Mouse (Mus musculus): ENCODE data around the gene Atp5g3. TPM values are rescaled to one million over a fixed set of nuclear protein-coding genes. Genes with fewer than 3 reads are reported as not detected.

Gene Atp5g3
- polyA plus RNA-seq (2015; fragmentation: Nextera tagmentation; extraction: Ambion mirVana): 1,076 and 1,094 TPM in 2 replicates

DNA sequence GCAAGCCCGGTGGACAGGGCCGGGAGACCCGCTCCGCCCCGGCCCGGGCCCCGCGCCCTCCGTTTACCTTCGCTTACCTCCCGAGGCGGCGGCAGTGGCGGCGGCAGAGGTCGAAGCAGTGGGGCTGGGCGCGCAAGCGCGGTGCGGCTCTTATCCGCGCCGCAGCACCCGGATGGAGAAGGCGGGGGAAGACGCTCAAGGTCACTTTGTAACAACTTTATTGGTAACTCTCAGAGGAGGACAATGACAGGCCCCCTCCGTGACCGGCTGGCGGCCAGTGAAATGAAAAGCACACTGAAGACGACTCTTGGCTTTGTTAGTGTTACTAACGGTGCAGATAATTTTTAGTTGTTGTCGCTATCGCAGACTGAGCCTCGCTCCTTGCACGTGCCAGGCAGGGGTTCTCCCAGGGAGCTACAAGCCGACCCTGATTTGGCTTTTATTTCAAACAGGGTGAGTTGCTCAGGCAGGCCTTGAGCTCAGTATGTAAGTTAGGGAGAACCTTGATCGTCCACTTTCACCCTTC is at the start of gene Atp5g3:
Gene Atp5g3 (minus strand): TSS at position 152 of the 526 bp plus-strand sequence.
- Histone ChIP-seq H3K9me3 (ENCODE audit: control insufficient read depth, low read length) (no peaks in the 10 kb centered on the region), H3K4me2 (ENCODE audit: low read depth, low read length) (peak within 1 kb of the TSS; percentile 85), H3K9ac (ENCODE audit: low read length) (peak within 1 kb of the TSS; percentile 99), H3K4me3 (ENCODE audit: low read length) (peak within 1 kb of the TSS; percentile 72), H3K36me3 (ENCODE audit: control insufficient read depth, insufficient read depth, low read length) (peaks cover 28% of the 10 kb centered on the region), H3K4me1 (replicated peaks; ENCODE audit: control insufficient read depth, insufficient read depth, low read length) (peaks cover 5% of the 10 kb centered on the region), H3K27me3 (ENCODE audit: control insufficient read depth, insufficient read depth, low read depth, low read length) (no peaks in the 10 kb centered on the region), H3K27ac (ENCODE audit: low read length) (peak within 1 kb of the TSS; percentile 87)
- WGBS: under 1% methylated on average over 38 of the region's 38 CpGs
- ATAC-seq (ENCODE audit: low read depth): peak; percentile 98

DNA sequence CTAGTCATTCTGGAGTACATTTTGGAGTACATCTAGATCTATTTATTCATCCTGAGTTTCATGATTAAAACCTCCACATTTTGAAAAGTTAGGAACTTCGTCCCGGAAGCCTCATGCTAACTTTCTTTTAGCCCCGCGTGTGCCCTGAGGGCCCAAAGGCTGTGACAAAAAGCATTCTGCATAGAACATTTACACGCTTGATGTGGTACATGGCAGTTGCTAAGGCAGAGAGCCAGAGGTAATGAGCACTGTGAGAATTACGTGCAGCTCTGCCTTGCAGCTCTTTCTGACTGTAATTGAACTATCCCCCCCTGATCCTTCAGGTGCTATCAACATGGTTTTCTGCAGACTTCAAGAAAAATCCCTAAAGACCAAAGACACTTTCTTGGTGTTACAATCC is 47.2 kb upstream of the Atp5g3 start:
- no peak for ATAC-seq (ENCODE audit: low read depth)
- no peak overlapping the region for H3K27ac ChIP-seq (ENCODE audit: low read length)
- 89% methylated on average over 6 of the region's 6 CpGs for WGBS
- no peaks in the 10 kb centered on the region for H3K36me3 ChIP-seq (ENCODE audit: control insufficient read depth, insufficient read depth, low read length)
- no peaks in the 10 kb centered on the region for H3K4me1 ChIP-seq (replicated peaks; ENCODE audit: control insufficient read depth, insufficient read depth, low read length)
- no peaks in the 10 kb centered on the region for H3K27me3 ChIP-seq (ENCODE audit: control insufficient read depth, insufficient read depth, low read depth, low read length)
- no peak overlapping the region for H3K9ac ChIP-seq (ENCODE audit: low read length)
- H3K4me2 ChIP-seq (ENCODE audit: low read depth, low read length): no peak overlapping the region
- no peak overlapping the region for H3K4me3 ChIP-seq (ENCODE audit: low read length)
- H3K9me3 ChIP-seq (ENCODE audit: control insufficient read depth, low read length): no peaks in the 10 kb centered on the region

GRCm38 (mm10) chr2:73953612-73954011 is 42.5 kb upstream of the Atp5g3 start:
- H3K9me3 ChIP-seq (ENCODE audit: control insufficient read depth, low read length): no peaks in the 10 kb centered on the region
- H3K36me3 ChIP-seq (ENCODE audit: control insufficient read depth, insufficient read depth, low read length): no peaks in the 10 kb centered on the region
- no peak overlapping the region for H3K9ac ChIP-seq (ENCODE audit: low read length)
- H3K27me3 ChIP-seq (ENCODE audit: control insufficient read depth, insufficient read depth, low read depth, low read length): no peaks in the 10 kb centered on the region
- no peak overlapping the region for H3K4me2 ChIP-seq (ENCODE audit: low read depth, low read length)
- no peaks in the 10 kb centered on the region for H3K4me1 ChIP-seq (replicated peaks; ENCODE audit: control insufficient read depth, insufficient read depth, low read length)
- H3K4me3 ChIP-seq (ENCODE audit: low read length): no peak overlapping the region
- no peak for ATAC-seq (ENCODE audit: low read depth)
- H3K27ac ChIP-seq (ENCODE audit: low read length): no peak overlapping the region
- 90% methylated on average over 1 of the region's 1 CpGs for WGBS

GRCm38 (mm10) chr2:73952597-73953219 is 41.6 kb upstream of the Atp5g3 start:
- Histone ChIP-seq H3K4me3 (ENCODE audit: low read length) (no peak overlapping the region), H3K9ac (ENCODE audit: low read length) (no peak overlapping the region), H3K9me3 (ENCODE audit: control insufficient read depth, low read length) (no peaks in the 10 kb centered on the region), H3K27ac (ENCODE audit: low read length) (no peak overlapping the region), H3K36me3 (ENCODE audit: control insufficient read depth, insufficient read depth, low read length) (no peaks in the 10 kb centered on the region), H3K4me2 (ENCODE audit: low read depth, low read length) (no peak overlapping the region), H3K4me1 (replicated peaks; ENCODE audit: control insufficient read depth, insufficient read depth, low read length) (no peaks in the 10 kb centered on the region), H3K27me3 (ENCODE audit: control insufficient read depth, insufficient read depth, low read depth, low read length) (no peaks in the 10 kb centered on the region)
- WGBS: 36% methylated on average over 8 of the region's 8 CpGs
- no peak for ATAC-seq (ENCODE audit: low read depth)

DNA sequence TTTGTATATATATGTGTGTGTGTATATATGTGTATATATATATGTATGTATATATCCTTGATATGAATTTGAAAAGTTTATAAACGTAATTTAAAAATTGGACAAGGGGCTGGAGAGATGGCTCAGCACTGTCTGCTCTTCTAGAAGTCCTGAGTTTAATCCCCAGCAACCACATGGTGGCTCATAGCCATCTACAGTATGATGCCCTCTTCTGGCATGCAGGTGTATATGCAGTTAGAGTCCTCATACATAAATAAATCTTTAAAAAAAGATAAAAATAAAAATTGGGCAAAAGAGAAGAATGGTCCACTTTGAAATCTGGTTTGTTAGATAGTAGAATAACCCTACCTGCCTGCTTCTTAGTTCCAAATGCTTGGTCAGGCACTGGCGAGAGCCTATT is 36.2 kb upstream of the Atp5g3 start:
- H3K36me3 ChIP-seq (ENCODE audit: control insufficient read depth, insufficient read depth, low read length): no peaks in the 10 kb centered on the region
- H3K27me3 ChIP-seq (ENCODE audit: control insufficient read depth, insufficient read depth, low read depth, low read length): no peaks in the 10 kb centered on the region
- no peak overlapping the region for H3K4me2 ChIP-seq (ENCODE audit: low read depth, low read length)
- no peaks in the 10 kb centered on the region for H3K4me1 ChIP-seq (replicated peaks; ENCODE audit: control insufficient read depth, insufficient read depth, low read length)
- 83% methylated on average over 2 of the region's 2 CpGs for WGBS
- H3K9me3 ChIP-seq (ENCODE audit: control insufficient read depth, low read length): no peaks in the 10 kb centered on the region
- H3K27ac ChIP-seq (ENCODE audit: low read length): no peak overlapping the region
- no peak overlapping the region for H3K9ac ChIP-seq (ENCODE audit: low read length)
- H3K4me3 ChIP-seq (ENCODE audit: low read length): no peak overlapping the region
- ATAC-seq (ENCODE audit: low read depth): no peak

DNA sequence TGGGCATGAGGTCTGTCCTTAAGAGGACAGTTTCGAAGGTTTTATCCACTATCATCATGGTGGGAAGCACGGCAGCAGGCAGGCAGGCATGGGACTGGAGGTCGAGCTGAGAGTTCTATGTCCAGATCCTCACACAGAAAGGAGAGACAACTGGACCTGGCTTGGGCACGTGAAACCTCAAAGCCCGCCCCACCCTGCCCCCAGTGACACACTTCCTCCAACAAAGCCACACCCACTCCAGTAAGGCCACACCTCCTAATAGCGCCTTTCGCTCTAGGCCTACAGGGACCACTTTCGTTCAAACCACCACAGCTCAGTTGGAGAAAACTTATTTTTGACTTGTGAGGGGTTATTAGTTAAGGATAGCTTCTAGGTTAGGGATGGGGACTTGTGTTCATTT is 32.6 kb upstream of the Atp5g3 start:
- no peak for ATAC-seq (ENCODE audit: low read depth)
- Histone ChIP-seq H3K27me3 (ENCODE audit: control insufficient read depth, insufficient read depth, low read depth, low read length) (no peaks in the 10 kb centered on the region), H3K9ac (ENCODE audit: low read length) (no peak overlapping the region), H3K27ac (ENCODE audit: low read length) (no peak overlapping the region), H3K4me3 (ENCODE audit: low read length) (no peak overlapping the region), H3K36me3 (ENCODE audit: control insufficient read depth, insufficient read depth, low read length) (no peaks in the 10 kb centered on the region), H3K4me2 (ENCODE audit: low read depth, low read length) (no peak overlapping the region), H3K9me3 (ENCODE audit: control insufficient read depth, low read length) (no peaks in the 10 kb centered on the region), H3K4me1 (replicated peaks; ENCODE audit: control insufficient read depth, insufficient read depth, low read length) (no peaks in the 10 kb centered on the region)
- 89% methylated on average over 8 of the region's 8 CpGs for WGBS

DNA sequence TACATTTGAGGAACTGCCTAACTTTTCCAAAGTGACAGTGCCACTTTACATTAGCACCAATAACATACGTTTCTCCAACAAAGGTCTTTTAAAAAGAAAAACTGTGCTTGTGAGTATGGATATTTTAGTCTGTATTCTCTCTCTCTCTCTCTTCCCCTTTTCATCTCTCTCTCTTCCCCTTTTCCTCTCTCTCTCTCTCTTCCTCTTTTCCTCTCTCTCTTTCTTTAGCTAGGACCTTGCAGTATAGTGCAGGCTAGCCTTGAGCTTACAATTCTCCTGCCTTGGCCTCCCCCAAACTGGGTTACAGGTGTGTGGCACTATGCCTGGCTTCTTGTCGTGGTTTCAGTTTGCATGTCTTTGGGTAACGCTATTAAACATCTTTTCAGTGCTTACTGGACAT is 31.7 kb upstream of the Atp5g3 start:
- Histone ChIP-seq H3K27ac (ENCODE audit: low read length) (no peak overlapping the region), H3K4me1 (replicated peaks; ENCODE audit: control insufficient read depth, insufficient read depth, low read length) (no peaks in the 10 kb centered on the region), H3K4me2 (ENCODE audit: low read depth, low read length) (no peak overlapping the region), H3K9me3 (ENCODE audit: control insufficient read depth, low read length) (no peaks in the 10 kb centered on the region), H3K9ac (ENCODE audit: low read length) (no peak overlapping the region), H3K36me3 (ENCODE audit: control insufficient read depth, insufficient read depth, low read length) (no peaks in the 10 kb centered on the region), H3K4me3 (ENCODE audit: low read length) (no peak overlapping the region), H3K27me3 (ENCODE audit: control insufficient read depth, insufficient read depth, low read depth, low read length) (no peaks in the 10 kb centered on the region)
- WGBS: 62% methylated on average over 3 of the region's 3 CpGs
- no peak for ATAC-seq (ENCODE audit: low read depth)

DNA sequence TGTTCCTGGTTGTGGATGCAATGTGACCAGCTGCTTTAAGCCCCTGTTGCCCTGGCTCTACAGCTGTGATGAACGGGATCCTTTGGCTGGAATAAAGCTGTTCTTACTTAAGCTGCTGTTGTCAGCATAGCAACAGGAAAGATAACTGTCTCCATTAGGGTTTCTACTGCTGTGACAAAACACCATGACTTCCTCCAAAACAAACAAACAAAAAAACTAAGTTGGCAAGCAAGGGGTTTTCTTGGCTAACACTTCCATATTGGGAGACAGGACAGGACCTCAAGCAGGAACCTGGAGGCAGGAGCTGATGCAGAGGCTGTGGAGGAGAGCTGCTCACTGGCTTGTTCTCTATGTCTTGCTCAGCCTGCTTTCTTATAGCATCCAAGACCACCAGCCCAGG is 30.2 kb upstream of the Atp5g3 start:
- Histone ChIP-seq H3K27me3 (ENCODE audit: control insufficient read depth, insufficient read depth, low read depth, low read length) (no peaks in the 10 kb centered on the region), H3K9me3 (ENCODE audit: control insufficient read depth, low read length) (no peaks in the 10 kb centered on the region), H3K27ac (ENCODE audit: low read length) (no peak overlapping the region)

DNA sequence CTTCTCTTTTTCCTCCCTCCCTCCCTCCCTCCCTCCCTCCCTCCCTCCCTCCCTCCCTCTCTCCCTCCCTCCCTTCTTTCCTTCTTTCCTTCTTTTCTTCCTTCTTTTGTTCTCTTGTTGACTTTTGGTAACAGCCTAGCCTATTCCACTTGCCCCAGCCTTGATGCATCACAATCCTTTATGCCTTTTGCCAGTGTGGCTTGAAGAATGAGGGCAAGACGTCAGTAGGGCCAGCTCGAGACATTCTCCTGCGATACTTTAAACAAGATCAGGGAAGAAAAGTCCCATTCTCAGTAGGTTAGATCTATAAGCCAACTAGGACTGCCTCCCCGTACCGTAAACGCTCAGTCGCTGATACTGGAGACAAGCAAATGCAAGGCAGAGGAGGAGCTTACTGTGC is 29.3 kb upstream of the Atp5g3 start:
- Histone ChIP-seq H3K27ac (ENCODE audit: low read length) (no peak overlapping the region), H3K27me3 (ENCODE audit: control insufficient read depth, insufficient read depth, low read depth, low read length) (no peaks in the 10 kb centered on the region), H3K9ac (ENCODE audit: low read length) (no peak overlapping the region), H3K4me1 (replicated peaks; ENCODE audit: control insufficient read depth, insufficient read depth, low read length) (no peaks in the 10 kb centered on the region), H3K36me3 (ENCODE audit: control insufficient read depth, insufficient read depth, low read length) (no peaks in the 10 kb centered on the region), H3K9me3 (ENCODE audit: control insufficient read depth, low read length) (no peaks in the 10 kb centered on the region), H3K4me3 (ENCODE audit: low read length) (no peak overlapping the region), H3K4me2 (ENCODE audit: low read depth, low read length) (no peak overlapping the region)
- WGBS: 75% methylated on average over 7 of the region's 7 CpGs
- no peak for ATAC-seq (ENCODE audit: low read depth)

More for the DNA sequence above, 30.2 kb upstream of the Atp5g3 start:
- H3K4me2 ChIP-seq (ENCODE audit: low read depth, low read length): no peak overlapping the region
- H3K9ac ChIP-seq (ENCODE audit: low read length): no peak overlapping the region
- WGBS: 53% methylated on average over 1 of the region's 1 CpGs
- no peak overlapping the region for H3K4me3 ChIP-seq (ENCODE audit: low read length)
- ATAC-seq (ENCODE audit: low read depth): no peak
- H3K4me1 ChIP-seq (replicated peaks; ENCODE audit: control insufficient read depth, insufficient read depth, low read length): no peaks in the 10 kb centered on the region
- no peaks in the 10 kb centered on the region for H3K36me3 ChIP-seq (ENCODE audit: control insufficient read depth, insufficient read depth, low read length)

All from lung, embryonic 16.5 days (tissue).